Mouse (Mus musculus) bone marrow, adult 2 months (tissue): ENCODE measurements around the gene Zfp281. TPM values are rescaled to one million over a fixed set of nuclear protein-coding genes. Genes with fewer than 3 reads are reported as not detected.

Experiments
- H3K27ac ChIP-seq: fragments of 200-500 bp; 2 replicates; pipeline ENCODE4 v1.5.1; 2012; ENCODE audit warnings: low read depth, mild to moderate bottlenecking, control low read depth, inconsistent platforms, low read length; ENCODE audit not compliant: control insufficient read depth, poor library complexity, insufficient read depth
- H3K4me1 ChIP-seq: fragments of 200-500 bp; 2 replicates; pipeline ENCODE4 v1.6.1; 2011; ENCODE audit warnings: low read length; ENCODE audit not compliant: control insufficient read depth, insufficient read depth
- H3K4me3 ChIP-seq: fragments of 200-500 bp; replicated peaks from 2 replicates; pipeline ENCODE3; 2011; ENCODE audit warnings: mild to moderate bottlenecking, low read depth, low read length, control low read depth; ENCODE audit not compliant: control insufficient read depth
- CTCF ChIP-seq: fragments of 200-500 bp; IDR thresholded peaks from 2 replicates; pipeline ENCODE4 v1.5.1; 2011; ENCODE audit warnings: low read length, control low read depth; ENCODE audit not compliant: control insufficient read depth, insufficient read depth
- POLR2A ChIP-seq: fragments of 200-500 bp; IDR thresholded peaks from 2 replicates; pipeline ENCODE4 v1.6.1; 2011; ENCODE audit warnings: low read depth, mild to moderate bottlenecking, control low read depth, low read length, borderline replicate concordance; ENCODE audit not compliant: control insufficient read depth
- WGBS: fragments of 180-500 bp; shearing (Covaris S2); methylation state at CpG from one replicate; pipeline ENCODE4 v1.1.7; 2018; 5-methylcytosine and 5-hydroxymethylcytosine counted together
- polyA plus RNA-seq: library from polyadenylated mRNA; stranded (reverse); fragments of >200 nt; gene quantifications from 2 replicates; pipeline ENCODE4 v1.2.4, GENCODE M21; 2011; ENCODE audit warnings: low replicate concordance; ENCODE audit not compliant: missing spikeins, insufficient read depth, insufficient read length

The Zfp281 gene
- polyA plus RNA-seq, 1 experiment = 7.9 TPM

DNA sequence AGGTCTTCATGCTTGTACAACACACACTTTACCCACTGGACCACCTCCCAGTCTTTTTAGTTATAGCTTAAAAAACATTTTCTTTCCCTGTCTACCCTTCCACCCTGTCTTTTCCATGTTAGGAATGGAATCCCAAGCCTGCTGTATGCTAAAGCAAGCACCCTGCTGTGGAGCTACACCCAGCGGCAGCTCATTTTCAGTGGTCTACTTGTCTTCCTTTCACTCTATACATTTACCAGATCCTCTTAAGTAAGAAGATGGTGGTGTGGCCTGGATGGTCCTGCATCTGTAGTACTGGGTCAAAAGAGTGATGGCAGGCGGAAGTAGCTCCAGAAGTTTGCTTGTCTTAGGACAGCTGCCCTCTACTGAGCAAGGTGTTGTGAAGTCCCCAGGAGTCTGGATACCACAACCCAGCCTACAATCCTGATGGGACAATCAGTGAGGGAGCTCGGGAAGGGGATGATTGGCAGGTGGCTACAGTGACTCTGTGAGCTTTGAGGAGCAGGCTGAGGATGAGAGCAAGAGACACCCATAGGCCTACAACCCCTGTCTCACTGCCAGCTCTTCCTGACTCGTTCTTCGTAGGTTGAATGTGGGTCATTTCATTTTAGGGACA lies 30.4 kb upstream of the Zfp281 start:
- 82% methylated on average over 5 of the region's 5 CpGs for WGBS
- Histone ChIP-seq H3K4me1 (no peaks in the 10 kb centered on the region), H3K4me3 (no peak overlapping the region), H3K27ac (no peak overlapping the region)
- TF ChIP-seq CTCF (no peak), POLR2A (no peak)

DNA sequence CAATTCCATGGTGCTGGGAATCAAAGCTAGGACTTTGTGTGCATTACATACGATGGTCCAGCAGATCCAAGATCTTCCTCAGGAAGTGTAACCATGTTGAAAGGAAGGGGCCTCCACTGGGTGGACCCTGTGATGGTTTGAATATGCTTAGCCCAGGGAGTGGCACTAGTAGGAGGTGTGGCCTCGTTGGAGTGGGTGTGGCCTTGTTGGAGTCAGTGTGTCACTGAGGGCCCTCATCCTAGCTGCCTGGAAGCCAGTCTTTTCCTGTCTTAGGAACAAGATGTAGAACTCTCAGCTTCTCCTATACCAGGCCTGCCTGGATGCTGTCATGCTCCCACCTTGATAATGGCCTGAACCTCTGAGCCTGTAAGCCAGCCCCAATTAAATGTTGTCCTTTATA lies 27.9 kb upstream of the Zfp281 start:
- no peaks in the 10 kb centered on the region for H3K4me1 ChIP-seq
- no peak overlapping the region for H3K4me3 ChIP-seq
- WGBS = 60% methylated on average over 2 of the region's 2 CpGs
- TF ChIP-seq POLR2A (no peak), CTCF (no peak)
- no peak overlapping the region for H3K27ac ChIP-seq

DNA sequence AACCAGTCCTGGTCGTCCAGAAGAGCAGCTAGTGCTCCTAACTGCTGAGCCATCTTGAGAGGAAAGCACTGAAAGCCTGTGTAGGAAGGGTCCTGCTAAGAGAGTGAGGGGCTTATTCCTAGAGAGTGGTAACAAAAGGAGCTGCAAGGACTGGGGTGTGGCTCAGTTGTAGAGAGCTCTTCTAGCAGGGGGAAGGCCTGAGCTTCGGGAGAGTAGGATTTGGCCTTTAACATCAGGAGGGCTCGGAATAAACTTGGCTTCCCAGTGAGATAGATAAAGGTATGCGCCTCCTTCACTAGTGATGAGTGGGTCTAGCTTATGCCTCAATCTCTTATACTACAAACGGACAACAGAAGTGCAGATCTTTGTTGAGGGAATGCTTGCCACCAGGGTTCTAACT lies 26.4 kb upstream of the Zfp281 start:
- 79% methylated on average over 5 of the region's 5 CpGs for WGBS
- no peak overlapping the region for H3K4me3 ChIP-seq
- TF ChIP-seq POLR2A = no peak
- no peaks in the 10 kb centered on the region for H3K4me1 ChIP-seq
- no peak overlapping the region for H3K27ac ChIP-seq

DNA sequence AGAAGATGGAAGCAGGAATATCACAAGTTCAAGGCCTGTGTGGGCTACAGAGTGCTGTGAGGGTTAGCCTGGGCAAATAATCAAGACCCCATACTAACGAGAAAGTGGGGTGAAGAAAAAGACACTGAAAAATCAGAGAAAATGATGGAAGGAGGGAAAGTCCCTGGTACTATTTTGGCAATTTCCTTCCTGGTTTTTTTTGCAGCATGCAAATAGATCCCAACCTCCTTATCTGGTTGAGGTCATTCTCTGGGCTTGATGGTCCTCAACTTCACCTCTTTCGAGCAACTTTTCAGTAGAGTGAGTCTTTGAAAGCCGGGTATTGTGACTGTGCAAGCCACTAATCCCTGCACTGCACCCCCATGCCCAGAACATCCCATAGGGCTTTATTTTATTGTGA lies 24.6 kb upstream of the Zfp281 start:
- 56% methylated on average over 3 of the region's 3 CpGs for WGBS
- Histone ChIP-seq H3K4me1 (no peaks in the 10 kb centered on the region), H3K27ac (no peak overlapping the region), H3K4me3 (no peak overlapping the region)
- TF ChIP-seq CTCF (no peak), POLR2A (no peak)

DNA sequence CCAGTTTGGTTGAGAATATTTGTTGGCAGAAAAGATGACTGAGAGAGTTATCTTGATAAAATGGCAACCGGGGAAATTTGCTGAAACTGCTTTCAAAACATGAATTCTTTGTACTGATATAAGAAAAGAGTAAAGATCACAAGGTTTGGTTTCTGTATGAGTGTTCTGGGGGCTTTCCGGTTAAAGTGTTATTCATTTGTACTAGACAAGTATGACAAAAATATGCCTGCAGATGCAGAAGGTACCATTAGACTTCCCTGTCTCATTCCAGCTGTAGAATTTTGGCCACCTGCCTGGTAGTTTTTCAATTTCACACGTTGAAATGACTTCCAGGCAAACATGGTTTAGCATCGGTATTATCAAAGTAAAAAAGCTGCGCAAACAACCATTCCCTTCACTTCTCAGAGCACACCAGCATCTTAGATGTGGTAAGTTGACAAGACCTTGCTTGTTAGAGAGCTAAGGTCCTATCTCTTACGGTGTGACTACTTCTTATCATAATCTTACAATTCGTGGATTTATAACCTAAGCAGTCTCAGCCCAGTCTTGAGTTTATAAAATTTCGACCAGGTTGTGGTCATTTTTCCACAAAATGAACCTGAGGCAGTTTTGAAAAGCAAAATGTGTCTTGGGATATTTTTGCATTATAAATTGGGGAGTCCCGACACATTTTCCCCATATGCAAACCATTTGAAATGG lies 23.9 kb upstream of the Zfp281 start:
- Histone ChIP-seq H3K27ac (no peak overlapping the region), H3K4me3 (no peak overlapping the region), H3K4me1 (no peaks in the 10 kb centered on the region)
- TF ChIP-seq CTCF (no peak), POLR2A (no peak)
- 71% methylated on average over 9 of the region's 9 CpGs for WGBS

DNA sequence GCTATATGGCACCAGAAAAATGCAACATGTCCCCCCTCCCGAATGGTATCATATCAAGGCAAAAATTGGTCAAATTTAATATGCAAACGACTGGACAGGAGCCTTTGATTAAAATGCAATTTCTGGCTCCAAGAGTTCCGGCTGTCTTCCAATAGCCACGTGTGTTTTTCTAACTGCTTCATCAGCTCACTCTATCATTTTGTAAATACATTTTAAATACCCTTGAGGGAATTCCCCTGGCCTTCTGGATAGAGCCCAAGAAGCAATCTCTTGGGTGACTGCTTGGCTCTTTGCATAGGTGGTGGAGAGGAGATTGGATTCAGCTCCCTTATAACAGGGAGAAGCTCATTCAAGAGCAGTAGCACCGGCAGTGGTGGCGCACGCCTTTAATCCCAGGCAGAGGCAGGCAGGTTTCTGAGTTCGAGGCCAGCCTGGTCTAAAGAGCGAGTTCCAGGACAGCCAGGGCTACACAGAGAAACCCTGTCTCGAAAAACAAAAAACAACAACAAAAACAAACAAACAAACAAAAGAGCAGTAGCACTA lies 23.3 kb upstream of the Zfp281 start:
- TF ChIP-seq CTCF = no peak
- TF ChIP-seq POLR2A = no peak
- 85% methylated on average over 10 of the region's 10 CpGs for WGBS

DNA sequence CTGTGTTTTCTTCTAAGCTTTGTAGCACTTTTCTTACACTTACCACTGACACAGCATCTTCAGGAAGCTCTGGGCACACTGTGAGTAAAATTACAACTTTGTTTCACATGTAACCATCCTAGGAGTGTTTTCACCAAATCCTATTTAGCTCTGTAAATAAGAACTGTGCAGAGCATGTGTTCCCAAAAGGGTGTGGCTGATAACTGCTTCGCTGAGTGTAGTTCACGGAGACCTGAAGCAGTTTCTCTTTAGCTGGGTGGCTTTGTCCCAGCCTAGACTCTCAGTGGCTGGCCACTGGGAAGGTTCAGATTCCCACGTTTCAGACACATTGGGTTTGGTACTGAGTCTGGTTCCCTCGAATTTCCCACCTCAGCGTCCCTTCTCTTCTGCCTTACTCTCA lies 22.4 kb upstream of the Zfp281 start:
- TF ChIP-seq CTCF (no peak), POLR2A (no peak)
- Histone ChIP-seq H3K27ac (no peak overlapping the region), H3K4me3 (no peak overlapping the region), H3K4me1 (no peaks in the 10 kb centered on the region)
- WGBS = 68% methylated on average over 5 of the region's 5 CpGs

More for the DNA sequence above, 23.3 kb upstream of the Zfp281 start:
- no peak overlapping the region for H3K27ac ChIP-seq
- no peaks in the 10 kb centered on the region for H3K4me1 ChIP-seq
- no peak overlapping the region for H3K4me3 ChIP-seq

DNA sequence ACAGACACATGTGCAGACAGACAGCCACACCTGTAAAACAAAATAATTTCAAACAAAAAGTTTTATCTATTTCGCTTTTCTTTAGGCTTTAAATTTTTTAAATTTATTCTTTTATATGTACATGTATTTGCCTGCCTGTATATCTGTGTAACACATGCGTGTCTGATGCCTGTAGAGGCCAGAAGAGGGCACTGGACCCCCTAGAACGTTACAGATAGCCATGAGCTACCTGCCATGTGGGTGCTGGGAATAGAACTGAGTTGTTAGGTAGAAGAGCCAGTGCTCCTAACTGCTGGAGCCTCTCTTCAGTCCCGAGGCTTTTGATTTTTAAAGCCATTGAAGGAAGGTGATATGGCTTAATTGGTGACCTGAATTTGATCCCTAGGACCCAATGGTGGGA lies 20.5 kb upstream of the Zfp281 start:
- Histone ChIP-seq H3K4me3 (no peak overlapping the region), H3K4me1 (no peaks in the 10 kb centered on the region; the same call in 1 of the 2 replicates), H3K27ac (no peak overlapping the region)
- TF ChIP-seq POLR2A = no peak
- peak; percentile 6; the same call in 1 of the 2 replicates for TF ChIP-seq CTCF
- WGBS = 77% methylated on average over 4 of the region's 4 CpGs
